Mouse (Mus musculus) E14TG2a.4 (cell line): Measurements from ENCODE around the gene Klhdc1.

Experiments
- H3K27me3 ChIP-seq: 2 replicates; pipeline ENCODE4 v1.6.1; 2014; ENCODE audit warnings: low read length, control low read depth; ENCODE audit not compliant: insufficient read depth
- H3K36me3 ChIP-seq: 2 replicates; pipeline ENCODE4 v1.6.1; 2014; ENCODE audit warnings: low read length, control low read depth; ENCODE audit not compliant: insufficient read depth
- H3K4me1 ChIP-seq: replicated peaks from 2 replicates; pipeline ENCODE4 v1.6.1; 2014; ENCODE audit warnings: low read depth, low read length, control low read depth
- H3K4me3 ChIP-seq: replicated peaks from 2 replicates; pipeline ENCODE4 v1.5.1; 2014; ENCODE audit warnings: mild to moderate bottlenecking, low read length
- H3K9me3 ChIP-seq: 2 replicates; pipeline ENCODE4 v1.6.1; 2014; ENCODE audit warnings: low read length, control low read depth
- CTCF ChIP-seq: conservative IDR thresholded peaks from 2 replicates; pipeline ENCODE4 v1.5.1; 2014; ENCODE audit warnings: low read length
- NANOG ChIP-seq: IDR thresholded peaks from 2 replicates; pipeline ENCODE4 v1.6.1; 2014; ENCODE audit warnings: borderline replicate concordance, low read length, mixed read lengths
- POU5F1 ChIP-seq: IDR thresholded peaks from 2 replicates; pipeline ENCODE4 v1.6.1; 2014; ENCODE audit warnings: low read length, borderline replicate concordance

Klhdc1 gene

DNA sequence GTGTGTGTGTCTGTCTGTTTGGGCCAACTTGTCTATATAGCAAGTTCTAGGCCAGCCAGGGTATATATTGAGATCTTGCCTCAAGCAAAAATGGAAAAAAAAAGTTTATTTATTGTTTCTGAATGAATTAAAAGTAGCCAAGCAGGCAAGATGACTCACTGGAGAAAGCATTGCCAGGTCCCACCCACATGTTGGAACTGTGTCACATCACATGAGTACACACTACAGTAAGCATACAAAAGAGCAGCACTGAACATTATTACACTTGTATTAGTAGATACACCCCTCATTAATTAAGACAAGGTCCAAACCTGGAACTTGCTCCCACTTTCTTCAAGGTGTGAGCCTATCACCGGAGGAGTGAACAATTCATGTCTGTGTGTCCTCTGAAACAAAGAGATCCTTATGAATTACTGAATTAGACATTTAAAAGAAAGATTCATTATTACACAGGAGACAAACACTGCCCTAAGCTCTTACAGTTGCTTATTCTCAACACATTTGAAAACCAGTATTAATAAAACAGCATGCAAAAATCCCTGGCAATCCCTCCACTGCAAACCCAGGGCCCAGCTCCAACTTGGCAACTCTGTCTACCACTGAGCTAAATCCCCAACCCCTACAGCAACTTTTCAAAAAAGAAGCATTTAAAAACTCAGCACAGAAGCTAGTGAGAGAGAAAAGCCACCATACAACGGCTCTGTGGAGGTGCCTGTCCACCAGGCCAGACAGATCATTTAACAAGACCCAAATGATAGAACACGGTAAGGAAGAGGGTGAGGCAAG, 25.8 kb upstream of the Klhdc1 start:
- Histone ChIP-seq H3K9me3 (no peaks in the 10 kb centered on the region), H3K4me3 (no peak overlapping the region), H3K27me3 (no peaks in the 10 kb centered on the region), H3K4me1 (peaks cover 56% of the 10 kb centered on the region), H3K36me3 (peaks cover 79% of the 10 kb centered on the region)
- no peak for TF ChIP-seq POU5F1
- no peak for TF ChIP-seq CTCF
- TF ChIP-seq NANOG = no peak

DNA sequence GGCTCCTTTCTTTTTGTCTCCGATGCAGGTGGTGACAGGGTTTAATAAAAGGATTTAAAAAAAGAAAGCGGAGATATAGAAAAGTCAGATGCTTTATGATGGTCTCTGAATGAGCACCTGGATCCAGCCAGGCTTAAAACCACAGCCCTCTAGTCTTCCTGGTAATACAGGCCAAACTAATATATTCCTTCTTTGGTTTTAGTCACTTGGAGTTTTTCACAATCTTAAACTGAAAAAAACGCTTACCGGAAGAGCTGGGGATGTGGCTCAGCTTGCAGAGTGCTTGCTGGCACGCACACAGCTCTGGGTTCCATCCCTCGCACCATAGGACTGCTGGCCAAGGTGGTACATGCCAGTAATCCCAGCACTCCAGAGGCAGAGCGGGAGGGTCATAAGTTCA, 24.4 kb upstream of the Klhdc1 start:
- Histone ChIP-seq H3K27me3 (no peaks in the 10 kb centered on the region), H3K36me3 (peaks cover 91% of the 10 kb centered on the region), H3K4me1 (peaks cover 53% of the 10 kb centered on the region), H3K9me3 (no peaks in the 10 kb centered on the region), H3K4me3 (no peak overlapping the region)
- TF ChIP-seq NANOG = no peak
- TF ChIP-seq CTCF = no peak
- no peak for TF ChIP-seq POU5F1

DNA sequence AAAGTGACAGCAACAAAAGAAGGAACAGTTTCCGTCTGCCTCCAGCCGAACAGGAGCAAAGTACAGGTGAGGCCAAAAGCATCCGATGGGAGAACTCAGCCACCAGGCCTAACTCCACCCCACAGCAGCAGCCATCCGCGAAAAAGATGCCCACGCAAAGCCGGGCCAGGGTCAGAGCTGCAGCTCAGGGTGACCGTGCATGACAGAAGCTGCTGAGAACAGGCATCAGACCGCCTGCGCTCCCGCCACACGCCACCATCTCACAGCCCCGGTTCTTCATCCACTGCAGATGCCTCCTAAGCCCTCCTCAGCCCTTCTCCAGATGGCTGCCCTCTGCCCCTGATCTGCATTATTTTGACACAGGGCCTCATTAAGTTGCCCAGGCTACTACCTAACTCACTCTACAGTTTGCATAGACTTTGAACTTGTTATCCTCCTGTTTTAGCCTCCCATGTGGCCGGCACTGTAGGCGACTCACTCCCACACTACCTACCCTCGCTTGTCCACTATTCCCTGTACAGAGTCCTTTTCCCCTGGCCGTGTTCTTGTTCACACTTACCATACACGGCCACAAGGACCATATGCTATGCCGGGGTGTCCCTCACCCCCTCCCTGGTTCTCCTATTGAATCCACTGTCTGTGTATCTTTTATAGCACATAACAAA, 20.2 kb upstream of the Klhdc1 start:
- H3K9me3 ChIP-seq = no peaks in the 10 kb centered on the region
- TF ChIP-seq NANOG (no peak), POU5F1 (no peak), CTCF (no peak)
- no peaks in the 10 kb centered on the region for H3K27me3 ChIP-seq
- H3K4me3 ChIP-seq = no peak overlapping the region
- peaks cover 50% of the 10 kb centered on the region for H3K4me1 ChIP-seq
- peaks cover 90% of the 10 kb centered on the region for H3K36me3 ChIP-seq

DNA sequence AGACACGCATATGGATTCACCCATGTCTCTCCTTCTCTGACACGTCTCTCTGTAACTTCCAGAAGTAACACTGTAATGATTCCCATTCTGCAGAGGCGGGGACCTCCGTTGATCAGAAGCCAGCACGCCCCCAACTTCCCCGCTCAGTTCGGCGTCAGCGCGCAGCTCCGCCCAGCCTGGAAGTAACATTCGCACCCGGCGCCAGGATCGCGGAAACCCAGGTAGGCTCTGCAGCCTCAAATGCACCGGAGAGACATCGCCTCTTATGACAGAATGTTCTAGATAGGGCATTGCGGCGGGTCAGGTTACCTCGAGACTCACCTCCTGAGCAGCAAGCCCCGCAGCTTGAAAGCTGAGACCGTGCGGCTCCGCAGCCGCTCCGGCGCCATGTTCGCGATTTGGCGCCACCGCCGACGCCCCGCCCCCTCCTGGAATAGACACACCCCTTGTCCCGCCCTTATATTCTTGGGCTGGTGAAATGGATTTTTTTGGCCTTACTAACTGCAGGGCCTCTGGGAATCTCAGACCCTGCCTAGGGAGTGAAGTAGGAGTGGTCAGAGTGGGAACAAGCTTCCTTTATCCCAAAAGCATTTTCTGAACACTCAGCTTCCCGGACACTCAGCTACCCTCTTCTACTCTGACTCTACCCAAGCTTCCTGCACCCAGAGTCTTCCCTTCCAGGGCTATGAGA, 13.1 kb upstream of the Klhdc1 start, which contains the start of gene Pole2:
Gene Pole2, minus strand, starts transcription at position 420 of the 691 bp plus-strand sequence.
- H3K4me1 ChIP-seq = peaks cover 36% of the 10 kb centered on the region
- no peak for TF ChIP-seq CTCF
- TF ChIP-seq NANOG = no peak
- no peak for TF ChIP-seq POU5F1
- H3K4me3 ChIP-seq = peak within 1 kb of the TSS; percentile 88
- H3K9me3 ChIP-seq = no peaks in the 10 kb centered on the region
- H3K27me3 ChIP-seq = no peaks in the 10 kb centered on the region
- peaks cover 33% of the 10 kb centered on the region for H3K36me3 ChIP-seq

DNA sequence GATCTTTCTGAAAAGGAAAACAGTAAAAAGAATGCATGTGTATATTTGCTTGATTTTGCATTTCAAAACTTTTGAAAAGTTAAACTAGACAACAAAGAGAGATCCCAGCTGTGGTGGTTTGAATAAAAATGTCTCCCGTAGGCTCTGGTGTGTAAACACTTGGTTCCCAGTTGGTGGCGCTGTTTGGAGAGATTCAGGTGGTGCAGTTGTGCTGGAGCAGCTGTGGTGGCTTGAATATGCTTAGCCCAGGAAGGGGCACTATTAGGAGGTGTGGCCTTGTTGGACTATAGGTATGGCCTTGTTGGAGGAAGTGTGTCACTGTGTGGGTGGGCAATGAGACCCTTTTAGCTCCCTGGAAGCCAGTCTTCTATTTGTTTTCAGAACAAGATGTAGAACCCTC, 11.7 kb upstream of the Klhdc1 start:
- peaks cover 36% of the 10 kb centered on the region for H3K4me1 ChIP-seq
- peaks cover 19% of the 10 kb centered on the region for H3K36me3 ChIP-seq
- H3K4me3 ChIP-seq = no peak overlapping the region
- H3K27me3 ChIP-seq = no peaks in the 10 kb centered on the region
- H3K9me3 ChIP-seq = no peaks in the 10 kb centered on the region
- peak; percentile 74 for TF ChIP-seq CTCF
- TF ChIP-seq POU5F1 = no peak

DNA sequence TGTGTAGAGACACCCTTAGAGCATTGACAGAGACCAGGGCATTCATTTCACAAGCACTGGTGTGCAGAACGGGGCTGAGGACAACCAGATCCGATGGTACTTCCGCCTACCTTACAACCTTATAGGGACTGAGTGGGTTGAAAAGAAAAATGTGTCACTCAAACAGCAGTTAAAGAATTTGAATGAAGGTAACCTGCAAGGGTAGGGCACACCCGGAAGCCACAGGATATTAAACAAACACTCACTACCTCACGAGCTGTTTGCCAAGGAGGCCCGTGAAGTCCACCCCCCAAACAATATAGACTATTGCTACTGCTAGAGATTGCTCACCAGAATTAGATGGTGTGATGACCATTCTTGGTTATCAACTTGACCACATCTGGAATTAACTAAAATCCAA, 5.2 kb upstream of the Klhdc1 start:
- TF ChIP-seq CTCF (no peak), POU5F1 (no peak), NANOG (no peak)
- Histone ChIP-seq H3K9me3 (no peaks in the 10 kb centered on the region), H3K36me3 (no peaks in the 10 kb centered on the region), H3K4me1 (no peaks in the 10 kb centered on the region), H3K4me3 (no peak overlapping the region), H3K27me3 (peaks cover 12% of the 10 kb centered on the region)

DNA sequence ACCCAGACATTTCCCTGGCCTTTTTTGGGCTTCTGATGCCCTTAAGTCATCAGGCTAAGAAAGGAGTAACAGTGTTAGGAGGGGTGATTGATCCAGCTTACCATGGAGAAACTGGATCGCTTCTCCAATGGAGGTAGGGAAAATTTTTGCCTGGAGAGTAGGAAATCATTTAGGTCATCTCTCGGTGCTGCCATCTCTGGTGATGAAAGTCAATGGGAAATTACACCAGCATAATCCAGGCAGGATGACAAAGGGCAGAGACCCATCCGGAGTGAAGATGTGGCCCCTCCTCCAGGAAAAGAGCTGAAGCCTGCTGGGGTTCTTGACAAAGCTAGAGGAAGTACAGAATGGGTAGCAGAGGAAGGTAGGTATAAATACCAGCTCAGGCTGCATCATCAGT, 2.7 kb upstream of the Klhdc1 start:
- TF ChIP-seq POU5F1 (no peak), CTCF (no peak), NANOG (no peak)
- Histone ChIP-seq H3K36me3 (no peaks in the 10 kb centered on the region), H3K4me1 (peaks cover 6% of the 10 kb centered on the region; the same call in 1 of the 2 replicates), H3K27me3 (peaks cover 34% of the 10 kb centered on the region), H3K9me3 (no peaks in the 10 kb centered on the region), H3K4me3 (no peak overlapping the region)

DNA sequence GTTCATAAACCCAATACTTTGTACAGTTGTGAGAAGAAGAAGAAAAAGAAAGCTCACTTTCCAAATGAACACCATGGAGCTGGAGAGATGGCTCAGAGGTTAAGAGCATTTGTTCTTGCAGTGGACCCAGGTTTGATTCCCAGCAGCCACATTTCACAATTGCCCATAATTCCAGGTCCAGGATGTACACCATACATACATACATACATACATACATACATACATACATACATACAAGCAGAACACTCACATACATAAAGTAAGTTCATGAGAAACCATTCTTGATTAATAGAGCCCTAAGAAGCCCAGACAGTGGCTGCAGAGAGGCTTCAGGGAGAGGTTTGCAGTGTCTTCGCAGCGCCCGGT, 412 bp downstream of the Klhdc1 start:
- Histone ChIP-seq H3K36me3 (no peaks in the 10 kb centered on the region), H3K27me3 (peaks cover 36% of the 10 kb centered on the region), H3K4me1 (peaks cover 6% of the 10 kb centered on the region; the same call in 1 of the 2 replicates), H3K4me3 (peak overlapping the region; percentile 84), H3K9me3 (no peaks in the 10 kb centered on the region)
- TF ChIP-seq CTCF (no peak), NANOG (no peak), POU5F1 (no peak)
